Mouse (Mus musculus) ES-CJ7 (cell line): ENCODE measurements at regions not wholly inside any gene's neighbourhood (a gene's known extent, or its start where the extent isn't known, plus 50 kb on each side); places are given as distances from the start of the nearest gene placed in this dataset.

ENCODE experiments used
- DNase-seq: peaks from one replicate; pipeline ENCODE4 v3.0.0; 2011; ENCODE audit warnings: low read depth, low spot score

GRCm38 (mm10) chr9:52301521-52301920, 133.1 kb upstream of the Zc3h12c start:
- DNase-seq, result no peak

- DNase-seq, result peak; percentile 58
Measured at GRCm38 (mm10) chr9:52298329-52298728, 130.0 kb upstream of the Zc3h12c start.

- no peak for DNase-seq
Measured at GRCm38 (mm10) chr9:52294699-52295098, 126.3 kb upstream of the Zc3h12c start.

GRCm38 (mm10) chr9:52289069-52289468, 120.7 kb upstream of the Zc3h12c start:
- DNase-seq, result no peak

- DNase-seq, result no peak
Measured at GRCm38 (mm10) chr9:52287761-52288275, 119.4 kb upstream of the Zc3h12c start.

- peak; percentile 48 for DNase-seq
Measured at GRCm38 (mm10) chr9:52287246-52287651, 118.9 kb upstream of the Zc3h12c start.

GRCm38 (mm10) chr9:52286104-52286503, 117.7 kb upstream of the Zc3h12c start:
- DNase-seq, result no peak

GRCm38 (mm10) chr9:52283558-52283957, 115.2 kb upstream of the Zc3h12c start:
- no peak for DNase-seq

GRCm38 (mm10) chr9:52280995-52281394, 112.6 kb upstream of the Zc3h12c start:
- no peak for DNase-seq

- DNase-seq, result no peak
Measured at GRCm38 (mm10) chr9:52280556-52280955, 112.2 kb upstream of the Zc3h12c start.

- DNase-seq, result no peak
Measured at GRCm38 (mm10) chr9:52278701-52279023, 110.3 kb upstream of the Zc3h12c start.

- DNase-seq, result peak; percentile 64
Measured at GRCm38 (mm10) chr9:52277954-52278700, 109.8 kb upstream of the Zc3h12c start.

GRCm38 (mm10) chr9:52273994-52274393, 105.6 kb upstream of the Zc3h12c start:
- DNase-seq, result no peak

- DNase-seq, result no peak
Measured at GRCm38 (mm10) chr9:52272668-52273067, 104.3 kb upstream of the Zc3h12c start.

- DNase-seq, result no peak
Measured at GRCm38 (mm10) chr9:52271345-52272116, 103.2 kb upstream of the Zc3h12c start.

- no peak for DNase-seq
Measured at GRCm38 (mm10) chr9:52261538-52261937, 93.2 kb upstream of the Zc3h12c start.

- no peak for DNase-seq
Measured at GRCm38 (mm10) chr9:52259459-52259858, 91.1 kb upstream of the Zc3h12c start.

GRCm38 (mm10) chr9:52255692-52256091, 87.3 kb upstream of the Zc3h12c start:
- no peak for DNase-seq

- no peak for DNase-seq
Measured at GRCm38 (mm10) chr9:52254475-52254874, 86.1 kb upstream of the Zc3h12c start.

GRCm38 (mm10) chr9:52251455-52251854, 83.1 kb upstream of the Zc3h12c start:
- DNase-seq, result no peak

- no peak for DNase-seq
Measured at GRCm38 (mm10) chr9:52246712-52247111, 78.3 kb upstream of the Zc3h12c start.

GRCm38 (mm10) chr9:52244081-52244480, 75.7 kb upstream of the Zc3h12c start:
- no peak for DNase-seq

- no peak for DNase-seq
Measured at GRCm38 (mm10) chr9:52243032-52243431, 74.7 kb upstream of the Zc3h12c start.
